Mouse (Mus musculus): ENCODE results near the gene Nop2. TPM values are rescaled to one million over a fixed set of nuclear protein-coding genes. Genes with fewer than 3 reads are reported as not detected.

Gene Nop2
- polyA plus RNA-seq, 1 experiment from 2014 or later: 69.3 TPM

- 3% methylated on average over 35 of the region's 35 CpGs for WGBS
- Histone ChIP-seq H3K9ac (peak overlapping the region; percentile 88), H3K9me3 (no peaks in the 10 kb centered on the region), H3K36me3 (peaks cover 44% of the 10 kb centered on the region), H3K27ac (peak overlapping the region; percentile 87), H3K27me3 (no peaks in the 10 kb centered on the region), H3K4me2 (peak overlapping the region; percentile 93), H3K4me3 (peak overlapping the region; percentile 73), H3K4me1 (peaks cover 35% of the 10 kb centered on the region)
- ATAC-seq (ENCODE audit: insufficient number of reproducible peaks, insufficient read depth, low FRiP score, low TSS enrichment, low read depth): peak; percentile 44; the same call in 1 of the 2 replicates
Observed at GRCm38 (mm10) chr6:125145479-125145951, 13.8 kb downstream of the Nop2 start.

DNA sequence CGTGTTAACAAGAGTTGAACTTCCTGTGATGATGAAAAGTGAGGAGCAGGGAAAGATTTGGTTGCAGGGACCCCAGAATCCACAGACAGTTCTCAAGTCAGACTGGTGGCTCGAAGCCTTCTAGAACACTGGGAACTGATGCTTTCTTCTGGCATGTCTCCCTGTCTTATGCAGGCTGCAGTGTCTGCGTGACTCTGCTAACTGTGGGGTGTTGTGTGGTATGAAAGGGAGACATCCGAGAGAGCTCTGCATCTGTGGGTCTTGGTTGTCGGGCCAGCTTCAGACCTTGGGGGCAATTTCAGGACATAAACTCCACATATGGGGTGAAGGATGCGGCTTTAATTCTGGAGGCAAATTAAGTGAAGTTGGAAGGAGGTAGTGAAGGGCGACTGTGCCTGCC lies 14.4 kb downstream of the Nop2 start:
- H3K27me3 ChIP-seq: no peaks in the 10 kb centered on the region
- H3K4me1 ChIP-seq: peaks cover 35% of the 10 kb centered on the region
- H3K27ac ChIP-seq: peak overlapping the region; percentile 87; the same call in 1 of the 2 replicates
- peak overlapping the region; percentile 88 for H3K9ac ChIP-seq
- no peak for ATAC-seq (ENCODE audit: insufficient number of reproducible peaks, insufficient read depth, low FRiP score, low TSS enrichment, low read depth)
- H3K9me3 ChIP-seq: no peaks in the 10 kb centered on the region
- peak overlapping the region; percentile 93 for H3K4me2 ChIP-seq
- 49% methylated on average over 7 of the region's 7 CpGs for WGBS
- peak overlapping the region; percentile 73 for H3K4me3 ChIP-seq
- H3K36me3 ChIP-seq: peaks cover 42% of the 10 kb centered on the region

DNA sequence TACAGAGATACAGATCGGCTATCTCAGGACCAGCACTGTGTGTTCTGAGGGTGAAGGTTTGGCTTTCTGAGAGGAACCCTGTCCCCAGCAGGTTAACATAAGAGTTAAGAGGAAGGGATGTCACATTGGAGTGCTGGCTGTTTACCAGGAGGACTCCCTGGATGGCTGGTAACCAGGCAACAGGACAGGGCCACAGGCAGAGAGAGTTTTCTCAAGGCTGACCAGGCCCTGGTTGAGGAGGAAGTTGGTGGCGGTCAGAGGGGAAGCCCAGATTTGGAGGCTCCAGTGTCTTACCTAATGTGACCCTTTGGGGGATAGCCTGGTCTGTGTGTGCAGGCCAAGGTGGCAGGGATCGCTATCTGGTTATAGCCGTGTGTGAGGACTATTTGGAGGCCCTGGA lies 15.1 kb downstream of the Nop2 start:
- Histone ChIP-seq H3K4me1 (peaks cover 35% of the 10 kb centered on the region), H3K27ac (no peak overlapping the region; the same call in 1 of the 2 replicates), H3K9ac (peak overlapping the region; percentile 88), H3K36me3 (peaks cover 42% of the 10 kb centered on the region), H3K4me2 (peak overlapping the region; percentile 93), H3K27me3 (no peaks in the 10 kb centered on the region), H3K9me3 (no peaks in the 10 kb centered on the region), H3K4me3 (peak overlapping the region; percentile 73)
- ATAC-seq (ENCODE audit: insufficient number of reproducible peaks, insufficient read depth, low FRiP score, low TSS enrichment, low read depth): no peak
- 86% methylated on average over 4 of the region's 4 CpGs for WGBS

DNA sequence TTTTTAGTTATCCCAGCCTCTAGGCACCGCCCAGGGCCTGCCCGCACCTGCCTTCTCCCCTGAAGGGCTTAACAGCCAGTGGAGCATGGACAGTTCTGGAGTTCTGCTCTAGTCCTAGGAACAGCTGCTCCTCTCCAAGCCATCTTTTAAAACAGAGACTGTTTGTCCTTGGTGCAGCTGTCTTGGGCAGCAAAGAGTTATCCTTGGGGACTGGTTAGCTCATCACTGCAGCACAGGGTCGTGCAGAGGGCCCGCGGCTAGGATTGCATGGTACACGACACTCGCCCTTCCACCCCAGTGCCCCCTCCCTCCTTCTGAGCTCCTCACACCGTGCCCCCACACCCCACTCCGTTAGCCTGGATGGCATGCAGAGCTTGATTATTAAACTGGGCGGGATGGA lies 15.6 kb downstream of the Nop2 start:
- Histone ChIP-seq H3K4me2 (peak overlapping the region; percentile 93; the same call in 1 of the 2 replicates), H3K27ac (no peak overlapping the region; the same call in 1 of the 2 replicates), H3K36me3 (peaks cover 41% of the 10 kb centered on the region), H3K27me3 (no peaks in the 10 kb centered on the region), H3K4me3 (peak overlapping the region; percentile 8; the same call in 1 of the 2 replicates), H3K4me1 (peaks cover 35% of the 10 kb centered on the region), H3K9me3 (no peaks in the 10 kb centered on the region), H3K9ac (0 out of 2 replicates have a peak overlapping the region, but pooled peaks have one; percentile 17)
- no peak for ATAC-seq (ENCODE audit: insufficient number of reproducible peaks, insufficient read depth, low FRiP score, low TSS enrichment, low read depth)
- 56% methylated on average over 10 of the region's 10 CpGs for WGBS

DNA sequence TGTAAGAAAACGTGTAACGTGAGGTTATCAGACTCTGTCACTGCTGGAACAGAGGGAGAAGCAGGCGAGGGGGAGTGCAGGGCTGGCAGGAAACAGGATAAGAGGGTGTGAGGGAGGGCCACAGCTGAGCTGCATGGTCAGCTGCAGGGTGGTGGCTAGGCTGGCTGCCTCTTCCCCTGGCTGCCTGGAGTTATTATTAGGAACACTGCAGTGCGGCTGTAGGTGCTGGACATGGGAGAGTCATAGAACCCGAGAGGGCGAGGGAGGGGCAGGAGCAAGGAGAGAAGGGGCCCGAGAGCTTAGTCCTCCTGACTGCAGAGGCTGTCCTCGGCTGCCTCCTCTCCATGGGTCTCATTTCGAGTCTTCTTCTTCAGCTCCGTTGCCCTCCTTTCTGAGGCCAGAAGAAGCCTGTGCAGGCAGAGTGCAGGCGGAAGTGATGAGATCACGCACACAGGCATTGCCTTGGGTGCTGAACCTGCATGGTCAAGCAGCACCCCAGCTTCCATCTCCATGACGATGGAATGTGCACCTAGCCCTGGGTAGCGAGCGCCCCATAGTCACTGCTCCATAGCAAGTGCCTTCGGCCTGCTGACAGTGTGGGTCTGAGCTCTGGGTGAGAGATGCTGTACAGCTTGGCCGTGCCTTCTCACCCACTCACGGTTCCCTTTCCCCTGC lies 16.7 kb downstream of the Nop2 start:
- Histone ChIP-seq H3K4me3 (no peak overlapping the region), H3K27me3 (no peaks in the 10 kb centered on the region), H3K27ac (0 out of 2 replicates have a peak overlapping the region, but pooled peaks have one; percentile 33), H3K4me1 (peaks cover 35% of the 10 kb centered on the region), H3K9ac (peak overlapping the region; percentile 51; the same call in 1 of the 2 replicates), H3K9me3 (no peaks in the 10 kb centered on the region), H3K4me2 (peak overlapping the region; percentile 18), H3K36me3 (peaks cover 41% of the 10 kb centered on the region)
- no peak for ATAC-seq (ENCODE audit: insufficient number of reproducible peaks, insufficient read depth, low FRiP score, low TSS enrichment, low read depth)
- WGBS: 68% methylated on average over 18 of the region's 18 CpGs

GRCm38 (mm10) chr6:125148926-125149568 lies 17.3 kb downstream of the Nop2 start:
- ATAC-seq (ENCODE audit: insufficient number of reproducible peaks, insufficient read depth, low FRiP score, low TSS enrichment, low read depth): no peak
- Histone ChIP-seq H3K9me3 (no peaks in the 10 kb centered on the region), H3K4me1 (peaks cover 35% of the 10 kb centered on the region), H3K4me2 (0 out of 2 replicates have a peak overlapping the region, but pooled peaks have one; percentile 18), H3K27ac (no peak overlapping the region; the same call in 1 of the 2 replicates), H3K4me3 (no peak overlapping the region), H3K36me3 (peaks cover 42% of the 10 kb centered on the region), H3K9ac (peak overlapping the region; percentile 16; the same call in 1 of the 2 replicates), H3K27me3 (no peaks in the 10 kb centered on the region)
- WGBS: 78% methylated on average over 16 of the region's 16 CpGs

GRCm38 (mm10) chr6:125149569-125149950 lies 17.9 kb downstream of the Nop2 start:
- no peaks in the 10 kb centered on the region for H3K27me3 ChIP-seq
- ATAC-seq (ENCODE audit: insufficient number of reproducible peaks, insufficient read depth, low FRiP score, low TSS enrichment, low read depth): no peak
- H3K27ac ChIP-seq: no peak overlapping the region
- no peaks in the 10 kb centered on the region for H3K9me3 ChIP-seq
- peaks cover 40% of the 10 kb centered on the region for H3K36me3 ChIP-seq
- H3K4me3 ChIP-seq: no peak overlapping the region
- no peak overlapping the region for H3K4me2 ChIP-seq
- WGBS: 81% methylated on average over 7 of the region's 7 CpGs
- peak overlapping the region; percentile 16; the same call in 1 of the 2 replicates for H3K9ac ChIP-seq
- peaks cover 35% of the 10 kb centered on the region for H3K4me1 ChIP-seq

DNA sequence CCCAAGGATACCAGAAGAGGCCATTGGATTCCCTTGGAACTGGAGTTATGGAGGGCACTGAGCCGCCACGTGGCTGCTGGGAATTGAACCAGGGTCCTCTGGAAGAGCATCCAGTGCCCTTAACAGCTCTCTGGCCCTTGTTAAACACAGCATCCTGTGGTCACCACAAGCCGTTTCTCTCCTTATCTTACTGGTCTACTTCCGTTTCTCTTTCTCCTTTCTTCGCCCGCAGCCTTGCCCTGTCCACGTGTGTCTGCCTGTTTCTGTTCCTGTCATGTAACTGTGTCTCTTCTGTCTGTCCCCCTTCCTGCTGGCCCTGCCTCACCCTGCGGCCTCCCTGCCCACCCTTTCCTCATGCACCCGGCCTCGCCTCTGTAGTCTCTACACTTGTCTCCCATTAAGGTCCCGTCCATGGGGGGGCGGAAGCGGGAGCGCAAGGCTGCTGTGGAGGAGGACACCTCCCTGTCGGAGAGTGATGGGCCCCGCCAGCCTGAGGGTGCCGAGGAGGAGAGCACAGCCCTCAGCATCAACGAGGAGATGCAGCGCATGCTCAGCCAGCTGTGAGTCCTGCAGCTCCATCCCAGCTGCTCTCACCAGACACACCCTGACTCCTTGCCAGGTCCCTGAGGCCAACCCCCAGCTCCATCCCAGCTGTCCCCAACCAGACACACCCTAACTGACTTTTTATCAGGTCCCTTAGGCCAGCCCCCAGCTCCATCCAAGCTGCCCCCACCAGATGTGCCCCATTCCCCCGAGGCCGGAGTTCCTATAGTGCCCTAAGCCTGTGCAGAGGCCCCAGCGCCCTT lies 20.7 kb downstream of the Nop2 start:
- no peaks in the 10 kb centered on the region for H3K9me3 ChIP-seq
- no peak overlapping the region for H3K4me3 ChIP-seq
- H3K4me2 ChIP-seq: no peak overlapping the region
- WGBS: 79% methylated on average over 22 of the region's 22 CpGs
- no peak overlapping the region for H3K9ac ChIP-seq
- no peak for ATAC-seq (ENCODE audit: insufficient number of reproducible peaks, insufficient read depth, low FRiP score, low TSS enrichment, low read depth)
- peaks cover 16% of the 10 kb centered on the region for H3K4me1 ChIP-seq
- H3K27ac ChIP-seq: no peak overlapping the region
- no peaks in the 10 kb centered on the region for H3K27me3 ChIP-seq
- H3K36me3 ChIP-seq: peaks cover 48% of the 10 kb centered on the region

GRCm38 (mm10) chr6:125153018-125153389 lies 21.3 kb downstream of the Nop2 start:
- no peak overlapping the region for H3K9ac ChIP-seq
- no peak for ATAC-seq (ENCODE audit: insufficient number of reproducible peaks, insufficient read depth, low FRiP score, low TSS enrichment, low read depth)
- H3K27me3 ChIP-seq: no peaks in the 10 kb centered on the region
- no peak overlapping the region for H3K27ac ChIP-seq
- H3K4me2 ChIP-seq: no peak overlapping the region
- H3K4me1 ChIP-seq: peaks cover 10% of the 10 kb centered on the region
- WGBS: 70% methylated on average over 5 of the region's 5 CpGs
- no peak overlapping the region for H3K4me3 ChIP-seq
- H3K36me3 ChIP-seq: peaks cover 53% of the 10 kb centered on the region
- no peaks in the 10 kb centered on the region for H3K9me3 ChIP-seq

- WGBS: 87% methylated on average over 4 of the region's 4 CpGs
- Histone ChIP-seq H3K9me3 (no peaks in the 10 kb centered on the region), H3K4me1 (peaks cover 3% of the 10 kb centered on the region; the same call in 1 of the 2 replicates), H3K36me3 (peaks cover 54% of the 10 kb centered on the region), H3K4me3 (no peak overlapping the region), H3K4me2 (no peak overlapping the region), H3K9ac (0 out of 2 replicates have a peak overlapping the region, but pooled peaks have one; percentile 27), H3K27me3 (no peaks in the 10 kb centered on the region), H3K27ac (no peak overlapping the region)
- no peak for ATAC-seq (ENCODE audit: insufficient number of reproducible peaks, insufficient read depth, low FRiP score, low TSS enrichment, low read depth)
Observed at GRCm38 (mm10) chr6:125153682-125154081, 22.0 kb downstream of the Nop2 start.

- H3K27ac ChIP-seq: no peak overlapping the region
- H3K36me3 ChIP-seq: peaks cover 59% of the 10 kb centered on the region
- ATAC-seq (ENCODE audit: insufficient number of reproducible peaks, insufficient read depth, low FRiP score, low TSS enrichment, low read depth): no peak
- H3K4me2 ChIP-seq: no peak overlapping the region
- H3K4me3 ChIP-seq: no peak overlapping the region
- no peak overlapping the region for H3K9ac ChIP-seq
- H3K27me3 ChIP-seq: no peaks in the 10 kb centered on the region
- H3K4me1 ChIP-seq: no peaks in the 10 kb centered on the region
- no peaks in the 10 kb centered on the region for H3K9me3 ChIP-seq
Observed at GRCm38 (mm10) chr6:125154550-125154949, 22.8 kb downstream of the Nop2 start.

Data from embryonic facial prominence, embryonic 13.5 days (tissue).